Mouse (Mus musculus) testis, adult 2 months (tissue): Measurements from ENCODE around the gene Cbfb. TPM values are rescaled to one million over a fixed set of nuclear protein-coding genes. Genes with fewer than 3 reads are reported as not detected.

ENCODE experiments used
- H3K27ac ChIP-seq: fragments of 200-500 bp; 2 replicates; pipeline ENCODE4 v1.5.1; 2012; ENCODE audit warnings: low read depth, low read length; ENCODE audit not compliant: control insufficient read depth, insufficient read depth
- H3K27me3 ChIP-seq: fragments of 200-500 bp; 2 replicates; pipeline ENCODE4 v1.6.1; 2012; ENCODE audit warnings: mild to moderate bottlenecking, low read length, moderate library complexity; ENCODE audit not compliant: control insufficient read depth, insufficient read depth
- H3K36me3 ChIP-seq: fragments of 200-500 bp; 2 replicates; pipeline ENCODE4 v1.6.1; 2012; ENCODE audit warnings: mild to moderate bottlenecking, low read length; ENCODE audit not compliant: control insufficient read depth, insufficient read depth
- H3K4me1 ChIP-seq: fragments of 200-500 bp; 2 replicates; pipeline ENCODE4 v1.6.1; 2012; ENCODE audit warnings: low read length; ENCODE audit not compliant: control insufficient read depth, insufficient read depth
- H3K4me3 ChIP-seq: fragments of 200-500 bp; 2 replicates; pipeline ENCODE4 v1.5.1; 2012; ENCODE audit warnings: low read depth, mild to moderate bottlenecking, low read length, moderate library complexity, mixed read lengths; ENCODE audit not compliant: control insufficient read depth
- CTCF ChIP-seq: fragments of 200-500 bp; IDR thresholded peaks from 2 replicates; pipeline ENCODE4 v1.5.1; 2012; ENCODE audit warnings: low read depth, mild to moderate bottlenecking, inconsistent platforms, low read length, moderate library complexity; ENCODE audit not compliant: control insufficient read depth, insufficient read depth, insufficient replicate concordance
- POLR2A ChIP-seq: fragments of 200-500 bp; IDR thresholded peaks from 2 replicates; pipeline ENCODE4 v1.6.1; 2012; ENCODE audit warnings: low read depth, mild to moderate bottlenecking, inconsistent platforms, low read length, moderate library complexity; ENCODE audit not compliant: control insufficient read depth
- polyA plus RNA-seq: library from polyadenylated mRNA; depleted of rRNA; stranded (reverse); fragments of >200 nt; gene quantifications from 2 replicates; pipeline ENCODE4 v1.2.3, GENCODE M21; 2012

Gene Cbfb
- polyA plus RNA-seq, 1 experiment = 7.0 TPM

GRCm38 (mm10) chr8:105182201-105182600 lies 11.7 kb downstream of the Cbfb start:
- Histone ChIP-seq H3K4me3 (no peak overlapping the region), H3K36me3 (no peaks in the 10 kb centered on the region; the same call in 1 of the 2 replicates), H3K27me3 (no peaks in the 10 kb centered on the region), H3K27ac (no peak overlapping the region), H3K4me1 (no peaks in the 10 kb centered on the region)
- no peak for TF ChIP-seq CTCF
- TF ChIP-seq POLR2A = no peak

- Histone ChIP-seq H3K27ac (no peak overlapping the region), H3K36me3 (no peaks in the 10 kb centered on the region; the same call in 1 of the 2 replicates), H3K4me1 (no peaks in the 10 kb centered on the region), H3K27me3 (no peaks in the 10 kb centered on the region), H3K4me3 (no peak overlapping the region)
- TF ChIP-seq CTCF = no peak
- TF ChIP-seq POLR2A = no peak
Measured at GRCm38 (mm10) chr8:105186467-105187005, 16.1 kb downstream of the Cbfb start.

GRCm38 (mm10) chr8:105192182-105192581 lies 21.7 kb downstream of the Cbfb start:
- Histone ChIP-seq H3K36me3 (no peaks in the 10 kb centered on the region), H3K4me3 (no peak overlapping the region)

GRCm38 (mm10) chr8:105205748-105206147 lies 35.3 kb downstream of the Cbfb start:
- H3K36me3 ChIP-seq = no peaks in the 10 kb centered on the region
- no peak overlapping the region for H3K27ac ChIP-seq
- TF ChIP-seq POLR2A (no peak), CTCF (no peak)
- H3K4me1 ChIP-seq = no peaks in the 10 kb centered on the region
- H3K27me3 ChIP-seq = no peaks in the 10 kb centered on the region
- H3K4me3 ChIP-seq = no peak overlapping the region

More at GRCm38 (mm10) chr8:105192182-105192581, 21.7 kb downstream of the Cbfb start:
- H3K4me1 ChIP-seq = no peaks in the 10 kb centered on the region
- H3K27me3 ChIP-seq = no peaks in the 10 kb centered on the region
- no peak overlapping the region for H3K27ac ChIP-seq
- TF ChIP-seq CTCF (no peak), POLR2A (no peak)

- H3K4me1 ChIP-seq = no peaks in the 10 kb centered on the region
Measured at GRCm38 (mm10) chr8:105206766-105207275, 36.3 kb downstream of the Cbfb start.

GRCm38 (mm10) chr8:105207675-105208273 lies 37.3 kb downstream of the Cbfb start:
- Histone ChIP-seq H3K36me3 (no peaks in the 10 kb centered on the region), H3K27me3 (no peaks in the 10 kb centered on the region), H3K27ac (no peak overlapping the region), H3K4me1 (no peaks in the 10 kb centered on the region), H3K4me3 (no peak overlapping the region)
- TF ChIP-seq CTCF (no peak), POLR2A (no peak)

More at GRCm38 (mm10) chr8:105206766-105207275, 36.3 kb downstream of the Cbfb start:
- TF ChIP-seq CTCF = no peak
- TF ChIP-seq POLR2A = no peak
- Histone ChIP-seq H3K4me3 (no peak overlapping the region), H3K36me3 (no peaks in the 10 kb centered on the region), H3K27ac (no peak overlapping the region), H3K27me3 (no peaks in the 10 kb centered on the region)

GRCm38 (mm10) chr8:105209153-105210110 lies 39.0 kb downstream of the Cbfb start:
- H3K36me3 ChIP-seq = no peaks in the 10 kb centered on the region
- no peak for TF ChIP-seq POLR2A
- TF ChIP-seq CTCF = no peak
- no peak overlapping the region for H3K27ac ChIP-seq
- no peaks in the 10 kb centered on the region for H3K4me1 ChIP-seq
- H3K4me3 ChIP-seq = no peak overlapping the region
- H3K27me3 ChIP-seq = no peaks in the 10 kb centered on the region
